Mouse (Mus musculus): ENCODE data around the gene Axl.
"Not testable (repeated sequence)": the region's sequence is repeated elsewhere in the genome, so short reads cannot be mapped to it uniquely, and the experiment has no call there.

Axl gene

DNA sequence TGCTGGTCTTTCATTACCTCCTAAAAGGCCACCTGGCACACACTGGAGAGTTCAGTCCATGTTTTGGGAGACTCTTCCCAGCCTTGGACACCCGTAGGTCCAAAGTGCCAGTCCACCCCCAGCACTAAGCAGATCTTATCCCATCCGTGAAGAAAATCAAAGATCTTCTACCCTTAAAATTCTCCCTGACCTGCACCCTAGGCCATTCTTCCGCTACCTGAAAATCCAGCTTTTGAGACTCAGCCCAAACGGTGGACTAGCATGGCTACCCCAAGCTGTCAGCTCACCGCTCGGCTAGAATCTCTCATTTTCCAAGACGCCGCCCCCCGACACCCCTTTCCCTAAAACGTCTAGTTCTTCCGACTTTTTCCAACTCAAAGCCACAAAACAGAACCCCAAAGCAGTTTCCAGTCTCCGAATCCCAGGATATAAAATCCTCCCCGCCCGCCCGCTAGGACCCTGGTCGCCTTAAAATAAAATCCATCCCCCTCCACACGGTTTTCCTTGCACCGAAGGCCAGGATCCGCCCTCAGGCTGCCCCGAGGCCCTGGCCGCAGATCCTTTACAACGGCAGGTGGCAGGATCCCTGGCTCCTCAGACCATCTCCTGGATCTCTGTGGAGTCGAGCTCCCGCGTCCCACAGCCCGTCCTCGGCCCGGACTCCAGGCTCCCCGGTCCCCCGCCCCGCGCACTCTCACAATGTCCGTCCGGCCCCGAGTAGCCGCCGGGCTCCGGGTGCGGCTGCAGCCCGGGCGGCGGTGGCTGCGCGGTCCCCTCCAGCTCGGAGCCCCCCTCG lies 34.7 kb downstream of the Axl start:
- DNase-seq (ENCODE audit: low spot score): peak; percentile 51

GRCm38 (mm10) chr7:25753076-25753475 lies 35.4 kb downstream of the Axl start:
- DNase-seq (ENCODE audit: low spot score): no peak

DNA sequence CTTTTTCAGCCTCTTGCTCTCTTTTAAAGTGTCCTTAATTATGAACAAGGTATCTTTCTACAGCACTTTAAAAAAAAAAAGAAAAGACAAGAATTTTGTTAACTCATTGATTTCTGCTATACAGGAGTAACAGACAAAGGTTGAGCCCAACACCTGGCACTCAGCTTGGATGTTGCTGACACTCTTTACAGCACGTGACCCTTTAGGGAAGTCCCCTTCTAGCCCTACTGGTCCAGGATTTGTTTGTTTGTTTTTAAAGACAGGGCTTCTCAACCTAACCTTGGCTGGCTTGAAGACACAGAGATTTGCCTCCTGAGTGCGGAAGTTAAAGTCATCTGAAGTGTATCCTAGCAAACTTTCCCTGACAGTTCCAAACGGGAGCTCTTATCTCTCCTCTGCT lies 41.7 kb downstream of the Axl start:
- DNase-seq (ENCODE audit: low spot score): no peak

DNA sequence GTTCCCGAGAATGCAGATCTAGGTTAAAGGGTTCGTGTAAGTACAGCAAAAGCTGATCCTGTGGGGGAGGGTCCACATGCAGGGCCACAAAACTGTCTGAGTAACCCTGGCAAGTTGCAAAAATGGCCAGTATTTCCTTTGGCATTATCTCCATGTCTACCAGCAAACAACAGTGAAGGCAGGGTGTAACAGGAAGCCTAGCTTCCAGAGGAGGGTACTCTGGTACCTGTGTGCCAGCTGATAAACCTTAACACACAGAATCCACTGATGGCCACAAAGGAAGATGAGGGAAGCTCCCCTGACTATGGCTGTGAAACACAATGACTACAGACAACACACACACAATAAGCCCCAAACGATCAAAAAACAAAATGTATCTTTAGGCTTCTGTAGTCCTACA lies 50.2 kb downstream of the Axl start:
- no peak for DNase-seq (ENCODE audit: low spot score)

DNA sequence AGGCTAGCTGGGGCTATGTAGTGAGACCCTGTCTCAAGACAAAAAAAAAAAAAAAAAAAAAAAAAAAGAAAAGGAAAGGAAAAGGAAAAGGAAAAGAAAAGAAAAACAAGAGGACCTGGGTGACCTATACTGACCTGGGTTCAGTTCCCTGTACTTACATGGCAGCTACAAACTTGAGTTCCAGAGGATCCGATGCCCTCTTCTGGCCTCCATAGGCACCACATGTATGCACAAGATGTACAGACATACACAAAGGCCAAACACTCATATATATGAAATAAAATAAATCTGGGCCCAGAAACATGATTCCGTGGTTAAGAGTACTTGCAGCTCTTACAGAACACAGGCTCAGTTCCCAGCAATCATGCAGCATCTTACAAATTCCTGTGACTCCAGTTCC lies 51.6 kb downstream of the Axl start:
- no peak for DNase-seq (ENCODE audit: low spot score)

- DNase-seq (ENCODE audit: low spot score): no peak
Observed at GRCm38 (mm10) chr7:25734991-25735390, 53.5 kb downstream of the Axl start.

GRCm38 (mm10) chr7:25731294-25732055 lies 57.0 kb downstream of the Axl start:
- DNase-seq (ENCODE audit: low spot score): no peak

- no peak for DNase-seq (ENCODE audit: low spot score)
Observed at GRCm38 (mm10) chr7:25729862-25730261, 58.6 kb downstream of the Axl start.

- DNase-seq (ENCODE audit: low spot score): no peak
Observed at GRCm38 (mm10) chr7:25729396-25729795, 59.1 kb downstream of the Axl start.

GRCm38 (mm10) chr7:25727800-25728199 lies 60.7 kb downstream of the Axl start:
- DNase-seq (ENCODE audit: low spot score): no peak

- DNase-seq (ENCODE audit: low spot score): no peak
Observed at GRCm38 (mm10) chr7:25725886-25726285, 62.6 kb downstream of the Axl start.

GRCm38 (mm10) chr7:25721776-25722175 lies 66.7 kb downstream of the Axl start:
- not testable (repeated sequence) for DNase-seq (ENCODE audit: low spot score)

DNA sequence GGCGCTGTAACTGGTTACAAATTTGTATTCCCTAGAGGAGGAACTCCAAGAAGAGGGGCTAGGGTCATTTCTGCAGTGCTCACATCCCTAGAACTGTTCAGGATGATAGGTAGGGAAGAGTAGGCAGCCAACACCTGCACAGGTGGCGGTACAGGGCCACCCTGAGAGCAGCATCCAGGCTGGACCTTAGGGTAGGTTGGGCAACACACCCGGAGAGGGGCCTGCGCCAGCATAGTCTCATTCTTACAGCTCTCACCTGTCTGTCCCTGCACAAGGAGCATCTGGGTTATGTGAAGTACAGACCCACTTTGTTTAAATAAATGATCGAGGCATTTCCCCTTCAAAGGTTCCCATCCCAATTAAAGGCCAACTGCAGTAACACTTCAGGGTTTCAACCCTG lies 67.7 kb downstream of the Axl start:
- DNase-seq (ENCODE audit: low spot score): no peak

- DNase-seq (ENCODE audit: low spot score): peak; percentile 71
Observed at GRCm38 (mm10) chr7:25719761-25720610, 68.5 kb downstream of the Axl start.

- peak; percentile 93 for DNase-seq (ENCODE audit: low spot score)
Observed at GRCm38 (mm10) chr7:25718788-25719417, 69.6 kb downstream of the Axl start, which contains the start of gene Ccdc97. Ccdc97 (minus strand) TSS chr7:25719088.

- DNase-seq (ENCODE audit: low spot score): no peak
Observed at GRCm38 (mm10) chr7:25717478-25717877, 71.0 kb downstream of the Axl start.

DNA sequence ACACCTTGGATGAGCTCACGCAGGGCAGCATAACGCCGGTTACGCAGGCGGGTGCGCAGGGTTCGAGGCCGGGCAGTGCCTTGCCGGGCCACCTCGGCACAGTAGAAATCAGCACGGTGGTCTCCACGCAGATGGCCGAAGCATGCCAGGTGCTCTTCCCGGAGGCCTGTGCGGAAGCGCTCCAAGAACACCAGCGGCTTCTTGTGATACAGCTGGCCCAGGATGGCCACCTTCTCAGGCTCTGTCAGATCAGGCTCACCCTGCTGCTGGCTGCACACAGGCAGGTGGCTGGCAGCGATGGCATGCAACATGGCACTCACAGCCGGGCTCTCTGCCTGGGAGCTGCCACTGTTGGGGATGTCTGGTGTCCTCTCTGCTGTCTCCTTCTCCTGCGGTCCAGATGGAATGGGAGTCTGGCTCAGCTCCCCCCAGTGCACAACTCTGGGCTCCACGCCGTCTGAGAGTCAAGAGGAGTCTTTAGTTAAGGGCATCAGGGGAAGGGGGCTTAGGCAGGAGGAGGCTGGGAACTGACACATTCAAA lies 72.7 kb downstream of the Axl start:
- DNase-seq (ENCODE audit: low spot score): no peak

DNA sequence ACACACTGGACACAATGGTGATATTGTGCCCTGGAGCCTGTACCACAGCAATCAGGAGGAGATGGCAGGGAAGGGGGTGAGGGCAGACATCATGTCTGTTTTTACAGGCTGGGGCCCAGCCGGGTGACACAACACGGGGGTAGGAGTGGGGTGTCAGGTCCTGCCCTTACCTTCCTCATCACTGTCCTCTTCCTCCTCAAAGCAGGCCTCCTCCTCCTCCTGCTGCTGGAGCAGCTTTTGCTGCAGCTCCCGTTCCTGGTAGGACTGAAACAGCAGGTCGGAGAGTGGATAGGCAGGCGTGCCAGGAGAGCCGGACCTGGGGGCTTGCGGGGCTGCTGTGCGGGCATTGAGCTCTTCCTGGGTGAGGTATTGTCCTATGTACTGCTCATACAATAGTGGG lies 73.9 kb downstream of the Axl start:
- DNase-seq (ENCODE audit: low spot score): no peak

- DNase-seq (ENCODE audit: low spot score): no peak
Observed at GRCm38 (mm10) chr7:25712801-25713200, 75.7 kb downstream of the Axl start.

GRCm38 (mm10) chr7:25711731-25712197 lies 76.7 kb downstream of the Axl start:
- peak; percentile 70 for DNase-seq (ENCODE audit: low spot score)

- DNase-seq (ENCODE audit: low spot score): no peak
Observed at GRCm38 (mm10) chr7:25711165-25711564, 77.3 kb downstream of the Axl start.

All from urinary bladder, postnatal 14 days (tissue).